In the genomic region with DNA sequence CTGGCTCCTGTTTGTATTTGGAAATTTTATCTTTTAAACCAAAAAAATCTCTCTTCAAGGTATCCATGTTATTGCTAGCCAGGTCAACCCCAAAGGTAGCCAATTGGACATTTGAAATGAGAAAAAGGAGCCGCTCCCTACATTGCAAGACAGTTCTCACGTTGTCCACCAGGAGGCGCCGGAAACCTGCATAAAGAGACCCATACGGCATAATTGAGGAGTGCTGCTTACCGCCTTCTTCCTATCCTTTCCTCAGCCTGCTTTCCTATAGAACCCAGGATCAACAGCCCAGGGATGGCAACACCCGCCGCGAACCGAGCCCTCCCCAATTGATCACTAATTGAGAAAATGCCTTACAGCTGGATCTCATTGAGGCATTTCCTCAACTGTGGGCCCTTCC, we compare ENCODE assay signal across 9 mouse cellular contexts. TPM values are rescaled to one million over a fixed set of nuclear protein-coding genes. Genes with fewer than 3 reads are reported as not detected.
A peak's percentile ranks its signal among the peaks of the same experiment; 100 is the strongest.
DNase-seq lines count a peak whose midpoint lies in the region; ATAC-seq lines count a peak whose summit lies in the region.
"Had no signal": no experiment of that assay in that cellular context is flagged by ENCODE, and none has a peak within 500 bp of the region (broad histone marks: within the 10 kb centered on the region; RNA-seq: fewer than 3 reads in every experiment).

No protein-coding gene starts in this region.

- intact Hi-C loops in heart, postnatal 14 days (cut with DNase I) = loop anchor here (1.0 to 5.0 kb wide), 2 partner anchors 77 to 159 kb away; no protein-coding TSS in a partner anchor

- H3K9me3 ChIP-seq in hindbrain, embryonic 10.5 days = no peaks in the 10 kb centered on the region
- H3K9me3 ChIP-seq in hindbrain, embryonic 13.5 days = no peaks in the 10 kb centered on the region
- no peaks in the 10 kb centered on the region for H3K9me3 ChIP-seq in forebrain, embryonic 13.5 days (replicated peaks)

- WGBS in hindbrain, embryonic 10.5 days = 1% methylated on average over 10 of the region's 10 CpGs
- under 1% methylated on average over 10 of the region's 10 CpGs for WGBS in hindbrain, embryonic 13.5 days
- 1% methylated on average over 10 of the region's 10 CpGs for WGBS in forebrain, embryonic 13.5 days

- no peak overlapping the region for H3K9ac ChIP-seq in hindbrain, embryonic 13.5 days
- H3K9ac ChIP-seq in forebrain, embryonic 13.5 days = no peak overlapping the region

- peaks cover 30% of the 10 kb centered on the region for H3K27me3 ChIP-seq in hindbrain, embryonic 10.5 days (ENCODE audit: insufficient read depth, poor library complexity, severe bottlenecking)
- peaks cover 30% of the 10 kb centered on the region for H3K27me3 ChIP-seq in hindbrain, embryonic 13.5 days
- peaks cover 7% of the 10 kb centered on the region; the same call in 1 of the 2 replicates for H3K27me3 ChIP-seq in forebrain, embryonic 13.5 days

- no peak overlapping the region for H3K4me2 ChIP-seq in hindbrain, embryonic 13.5 days
- H3K4me2 ChIP-seq in forebrain, embryonic 13.5 days = no peak overlapping the region

- DNase-seq in hindbrain, embryonic 10.5 days (ENCODE audit: low spot score) = peak; percentile 87
- DNase-seq in heart, postnatal 14 days = peak; percentile 85 to 90
- peak; percentile 92 to 93 for DNase-seq in layer of hippocampus, postnatal 10 days (ENCODE audit: low spot score in 2 of 2)
- DNase-seq in spleen, adult 12 weeks (ENCODE audit: low spot score) = peak; percentile 66

- H3K4me3 ChIP-seq in hindbrain, embryonic 10.5 days = no peak overlapping the region
- H3K4me3 ChIP-seq in hindbrain, embryonic 13.5 days = no peak overlapping the region
- no peak overlapping the region for H3K4me3 ChIP-seq in forebrain, embryonic 13.5 days

- no peaks in the 10 kb centered on the region for H3K36me3 ChIP-seq in hindbrain, embryonic 10.5 days
- H3K36me3 ChIP-seq in hindbrain, embryonic 13.5 days = no peaks in the 10 kb centered on the region
- H3K36me3 ChIP-seq in forebrain, embryonic 13.5 days (ENCODE audit: poor library complexity, severe bottlenecking) = no peaks in the 10 kb centered on the region

- ATAC-seq in hindbrain, embryonic 13.5 days (ENCODE audit: low FRiP score) = no peak
- 0 out of 2 replicates have a peak, but pooled peaks have one; percentile 59 for ATAC-seq in cerebellum, adult (ENCODE audit: insufficient number of reproducible peaks, low FRiP score, low TSS enrichment)
- peak; percentile 50 for ATAC-seq in forebrain, embryonic 13.5 days
- ATAC-seq in megakaryocyte, adult 5-6 weeks (ENCODE audit: poor library complexity, severe bottlenecking) = peak; percentile 68

- no peak overlapping the region for H3K27ac ChIP-seq in hindbrain, embryonic 10.5 days
- no peak overlapping the region for H3K27ac ChIP-seq in hindbrain, embryonic 13.5 days
- no peak overlapping the region for H3K27ac ChIP-seq in forebrain, embryonic 13.5 days

- peaks cover 17% of the 10 kb centered on the region for H3K4me1 ChIP-seq in hindbrain, embryonic 10.5 days (replicated peaks)
- H3K4me1 ChIP-seq in hindbrain, embryonic 13.5 days (replicated peaks) = peaks cover 8% of the 10 kb centered on the region; the same call in 1 of the 2 replicates
- H3K4me1 ChIP-seq in forebrain, embryonic 13.5 days = 0 out of 2 replicates have a peak, but pooled peaks cover 4% of the 10 kb centered on the region

RNA-seq across cellular contexts. Expression of a gene that starts 16.2 kb away (rescaled TPM):
- 43.1 and 55.5 TPM in 2 replicates for polyA plus RNA-seq in hindbrain, embryonic 10.5 days (2016; fragmentation: Nextera tagmentation; extraction: Ambion mirVana)
- polyA plus RNA-seq in hindbrain, embryonic 13.5 days (2015; fragmentation: Nextera tagmentation; extraction: Ambion mirVana) = 4.0 and 6.2 TPM in 2 replicates
- polyA plus RNA-seq in forebrain, embryonic 13.5 days (2015; fragmentation: Nextera tagmentation; extraction: Ambion mirVana) = 1.7 and 2.6 TPM in 2 replicates
- total RNA-seq in heart, postnatal 14 days (2021) = 1 to 10 TPM; 4.2 to 7.0 TPM
- total RNA-seq in layer of hippocampus, postnatal 10 days (2021) = under 1 TPM in 1 of 2 experiments, not detected in 1; 0.71 TPM
- not detected in 2 replicates for total RNA-seq in megakaryocyte, adult 5-6 weeks (2015)
- not detected in 2 replicates for total RNA-seq in megakaryocyte, adult 5-6 weeks (2017)
- total RNA-seq: neutrophil, adult 5-6 weeks had no signal

RNA-seq across cellular contexts. Expression of a gene that starts 34.0 kb away (rescaled TPM):
- polyA plus RNA-seq in hindbrain, embryonic 10.5 days (2016; fragmentation: Nextera tagmentation; extraction: Ambion mirVana) = not detected in 2 replicates
- not detected in 2 replicates for polyA plus RNA-seq in hindbrain, embryonic 13.5 days (2015; fragmentation: Nextera tagmentation; extraction: Ambion mirVana)
- not detected in 2 replicates for polyA plus RNA-seq in forebrain, embryonic 13.5 days (2015; fragmentation: Nextera tagmentation; extraction: Ambion mirVana)
- not detected for total RNA-seq in heart, postnatal 14 days (2021)
- total RNA-seq in layer of hippocampus, postnatal 10 days (2021) = not detected
- not detected in 2 replicates for total RNA-seq in megakaryocyte, adult 5-6 weeks (2015)
- not detected in 2 replicates for total RNA-seq in megakaryocyte, adult 5-6 weeks (2017)
- total RNA-seq: neutrophil, adult 5-6 weeks had no signal

RNA-seq across cellular contexts. Expression of a gene that starts 39.9 kb away (rescaled TPM):
- 38.6 and 53.5 TPM in 2 replicates for polyA plus RNA-seq in hindbrain, embryonic 10.5 days (2016; fragmentation: Nextera tagmentation; extraction: Ambion mirVana)
- 7.6 and 14.2 TPM in 2 replicates for polyA plus RNA-seq in hindbrain, embryonic 13.5 days (2015; fragmentation: Nextera tagmentation; extraction: Ambion mirVana)
- polyA plus RNA-seq in forebrain, embryonic 13.5 days (2015; fragmentation: Nextera tagmentation; extraction: Ambion mirVana) = 2.4 and 6.3 TPM in 2 replicates
- total RNA-seq in heart, postnatal 14 days (2021) = 10 to 100 TPM in 1 of 2 experiments, 1 to 10 TPM in 1; 4.9 to 10.4 TPM
- total RNA-seq in layer of hippocampus, postnatal 10 days (2021) = 1 to 10 TPM in 1 of 2 experiments, under 1 TPM in 1; 0.85 to 1.6 TPM
- total RNA-seq in megakaryocyte, adult 5-6 weeks (2015) = 0.22 and 0.23 TPM in 2 replicates
- 0.89 and 1.7 TPM in 2 replicates for total RNA-seq in megakaryocyte, adult 5-6 weeks (2017)

RNA-seq across cellular contexts. Expression of a gene that starts 48.0 kb away (rescaled TPM):
- polyA plus RNA-seq in hindbrain, embryonic 10.5 days (2016; fragmentation: Nextera tagmentation; extraction: Ambion mirVana) = 0.18 TPM in 1 of 2 replicates, not detected in the other
- polyA plus RNA-seq in hindbrain, embryonic 13.5 days (2015; fragmentation: Nextera tagmentation; extraction: Ambion mirVana) = 0.12 and 0.23 TPM in 2 replicates
- 0.10 and 0.33 TPM in 2 replicates for polyA plus RNA-seq in forebrain, embryonic 13.5 days (2015; fragmentation: Nextera tagmentation; extraction: Ambion mirVana)
- under 1 TPM; 0.26 to 0.34 TPM for total RNA-seq in heart, postnatal 14 days (2021)
- total RNA-seq in layer of hippocampus, postnatal 10 days (2021) = under 1 TPM; 0.34 to 0.51 TPM
- not detected in 2 replicates for total RNA-seq in megakaryocyte, adult 5-6 weeks (2015)
- total RNA-seq in megakaryocyte, adult 5-6 weeks (2017) = not detected in 2 replicates
- total RNA-seq: neutrophil, adult 5-6 weeks had no signal
